ENCODE assay signal across 7 mouse cellular contexts in the genomic region with DNA sequence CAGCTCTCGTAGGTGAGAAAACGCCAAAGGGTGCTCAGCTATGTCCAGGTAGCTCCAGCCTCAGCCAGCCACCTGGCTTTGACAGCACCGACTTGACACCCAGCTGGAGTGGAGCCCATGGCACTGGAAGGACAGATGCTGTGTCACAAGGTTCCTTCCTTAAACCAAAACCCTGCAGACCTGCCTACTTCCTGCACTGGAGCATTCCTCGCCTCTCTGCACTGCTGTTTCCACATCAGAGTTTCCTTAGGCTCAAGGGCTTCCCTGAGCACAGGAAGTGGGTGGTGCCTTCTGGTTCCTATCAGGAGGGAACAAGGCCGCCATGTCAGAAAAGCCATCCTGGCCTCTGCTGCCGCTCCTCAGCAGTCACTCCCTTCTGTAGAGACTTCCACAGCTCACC. TPM values are rescaled to one million over a fixed set of nuclear protein-coding genes. Genes with fewer than 3 reads are reported as not detected.
DNase-seq lines count a peak whose midpoint lies in the region; ATAC-seq and TF ChIP-seq lines count a peak whose summit lies in the region.

No protein-coding gene starts in this region.

- H3K27me3 ChIP-seq in lung, embryonic 14.5 days (ENCODE audit: insufficient read depth, low read length): no peaks in the 10 kb centered on the region
- H3K27me3 ChIP-seq in forebrain, embryonic 12.5 days: no peaks in the 10 kb centered on the region
- no peaks in the 10 kb centered on the region for H3K27me3 ChIP-seq in midbrain, embryonic 16.5 days (ENCODE audit: control insufficient read depth, insufficient read depth, low read depth, low read length)

- H3K4me3 ChIP-seq in ES-E14 (ENCODE audit: insufficient read depth in 1 of 2, low read depth in 1 of 2, low read length in 2 of 2, poor library complexity in 1 of 2, severe bottlenecking in 1 of 2): no peak overlapping the region
- H3K4me3 ChIP-seq in lung, embryonic 14.5 days (ENCODE audit: low read depth, low read length): no peak overlapping the region
- no peak overlapping the region for H3K4me3 ChIP-seq in forebrain, embryonic 12.5 days (replicated peaks)
- no peak overlapping the region for H3K4me3 ChIP-seq in midbrain, embryonic 16.5 days (ENCODE audit: low read depth, low read length)

- no peak for DNase-seq in ES-E14 (ENCODE audit: low read depth, low spot score)
- DNase-seq in adrenal gland, postnatal 14 days: peak; percentile 64
- DNase-seq in lung, embryonic 14.5 days: peak; percentile 71
- no peak for DNase-seq in layer of hippocampus, adult 18-20 months (ENCODE audit: low spot score in 2 of 2)

- H3K4me2 ChIP-seq in lung, embryonic 14.5 days: no peak overlapping the region
- H3K4me2 ChIP-seq in forebrain, embryonic 12.5 days: no peak overlapping the region
- H3K4me2 ChIP-seq in midbrain, embryonic 16.5 days (ENCODE audit: low read length): no peak overlapping the region

- H3K4me1 ChIP-seq in ES-E14 (ENCODE audit: control insufficient read depth in 2 of 2, insufficient read depth in 2 of 2, low read length in 2 of 2, poor library complexity in 1 of 2): peaks cover 38 to 47% of the 10 kb centered on the region in 2 experiments
- H3K4me1 ChIP-seq in lung, embryonic 14.5 days (ENCODE audit: insufficient read depth): peaks cover 33% of the 10 kb centered on the region
- H3K4me1 ChIP-seq in forebrain, embryonic 12.5 days: peaks cover 60% of the 10 kb centered on the region
- H3K4me1 ChIP-seq in midbrain, embryonic 16.5 days (ENCODE audit: control insufficient read depth, insufficient read depth, low read length): peaks cover 31% of the 10 kb centered on the region; the same call in 1 of the 2 replicates

- no peak overlapping the region for H3K9ac ChIP-seq in ES-E14 (ENCODE audit: insufficient read depth, low read depth, low read length, poor library complexity, severe bottlenecking)
- no peak overlapping the region for H3K9ac ChIP-seq in lung, embryonic 14.5 days
- no peak overlapping the region for H3K9ac ChIP-seq in forebrain, embryonic 12.5 days
- H3K9ac ChIP-seq in midbrain, embryonic 16.5 days (ENCODE audit: low read depth, low read length): no peak overlapping the region

- in situ Hi-C loops in ES-E14 (cut with MboI; ENCODE audit: low sequenced_read_pairs in 2 of 2, unreplicated experiment in 2 of 2): no loop called here

- ATAC-seq in hematopoietic stem cell, adult 5-6 weeks (replicated peaks in 1 of 2; ENCODE audit: insufficient read depth in 1 of 2, low FRiP score in 2 of 2, low TSS enrichment in 1 of 2, low read depth in 1 of 2, poor library complexity in 2 of 2, severe bottlenecking in 2 of 2): peak; percentile 75 to 83
- no peak; the same call in 1 of the 2 replicates for ATAC-seq in lung, embryonic 14.5 days (ENCODE audit: insufficient read depth)
- ATAC-seq in forebrain, embryonic 12.5 days (ENCODE audit: low FRiP score): no peak
- no peak for ATAC-seq in midbrain, embryonic 16.5 days

- TF ChIP-seq CTCF in lung, embryonic 14.5 days (IDR thresholded peaks at IDR 0.05; ENCODE audit: low read depth): no peak

- no peaks in the 10 kb centered on the region; the same call in 1 of the 2 replicates for H3K36me3 ChIP-seq in ES-E14 (ENCODE audit: control insufficient read depth, insufficient read depth, low read length, poor library complexity, severe bottlenecking)
- no peaks in the 10 kb centered on the region; the same call in 1 of the 2 replicates for H3K36me3 ChIP-seq in lung, embryonic 14.5 days (ENCODE audit: insufficient read depth)
- H3K36me3 ChIP-seq in forebrain, embryonic 12.5 days (replicated peaks): no peaks in the 10 kb centered on the region
- H3K36me3 ChIP-seq in midbrain, embryonic 16.5 days (ENCODE audit: control insufficient read depth, insufficient read depth, low read length): no peaks in the 10 kb centered on the region

- H3K9me3 ChIP-seq in ES-E14 (ENCODE audit: control insufficient read depth, insufficient read depth, low read depth, low read length): no peaks in the 10 kb centered on the region
- H3K9me3 ChIP-seq in lung, embryonic 14.5 days (ENCODE audit: low read depth, low read length): no peaks in the 10 kb centered on the region
- H3K9me3 ChIP-seq in forebrain, embryonic 12.5 days: no peaks in the 10 kb centered on the region
- no peaks in the 10 kb centered on the region for H3K9me3 ChIP-seq in midbrain, embryonic 16.5 days (replicated peaks; ENCODE audit: control insufficient read depth, low read length, poor library complexity, severe bottlenecking)

- WGBS in lung, embryonic 14.5 days: 57% methylated on average over 6 of the region's 6 CpGs
- 82% methylated on average over 6 of the region's 6 CpGs for WGBS in forebrain, embryonic 12.5 days
- WGBS in midbrain, embryonic 16.5 days: 89% methylated on average over 6 of the region's 6 CpGs

- H3K27ac ChIP-seq in ES-E14 (ENCODE audit: insufficient read depth, low read depth, low read length, poor library complexity, severe bottlenecking): 0 out of 2 replicates have a peak overlapping the region, but pooled peaks have one; percentile 18
- H3K27ac ChIP-seq in lung, embryonic 14.5 days (ENCODE audit: low read depth): peak overlapping the region; percentile 61
- no peak overlapping the region for H3K27ac ChIP-seq in forebrain, embryonic 12.5 days
- no peak overlapping the region for H3K27ac ChIP-seq in midbrain, embryonic 16.5 days (ENCODE audit: low read length)

TF ChIP-seq in ES-E14, 5 proteins besides CTCF, POLR2A, EP300 and RAD21:
- TF ChIP-seq MAFK (IDR thresholded peaks at IDR 0.05; ENCODE audit: insufficient read depth, low read depth, low read length): no peak
- TF ChIP-seq ZNF384 (IDR thresholded peaks at IDR 0.05; ENCODE audit: low read depth, low read length): no peak
- TF ChIP-seq ZC3H11A (IDR thresholded peaks at IDR 0.05; ENCODE audit: borderline replicate concordance, low read depth, low read length): no peak
- no peak for TF ChIP-seq CHD2 (IDR thresholded peaks at IDR 0.05; ENCODE audit: low read depth, low read length)
- no peak for TF ChIP-seq HCFC1 (IDR thresholded peaks at IDR 0.05; ENCODE audit: borderline replicate concordance, insufficient read depth, low read length)

RNA-seq across cellular contexts. Expression of gene Sipa1l2, which starts 51.3 kb away (rescaled TPM):
- total RNA-seq in ES-E14 (2012; rRNA removed): 16.6 and 19.0 TPM in 2 replicates
- total RNA-seq in adrenal gland, postnatal 14 days (2021): 36.6 and 37.9 TPM in 2 replicates
- 0.94 and 2.4 TPM in 2 replicates for total RNA-seq in hematopoietic stem cell, adult 5-6 weeks (2017)
- polyA plus RNA-seq in lung, embryonic 14.5 days (2014; fragmentation: Nextera tagmentation; extraction: Ambion mirVana): 13.2 and 14.2 TPM in 2 replicates
- 33.2 and 37.2 TPM in 2 replicates for polyA plus RNA-seq in forebrain, embryonic 12.5 days (2016; fragmentation: Nextera tagmentation; extraction: Ambion mirVana)
- polyA plus RNA-seq in midbrain, embryonic 16.5 days (2015; fragmentation: Nextera tagmentation; extraction: Ambion mirVana): 21.7 and 26.2 TPM in 2 replicates
- total RNA-seq in layer of hippocampus, adult 18-20 months (2021): 10 to 100 TPM; 62.3 to 68.6 TPM

Comparison
In these comparisons a context has a peak if more than half of its experiments do, and no peak if none do; other contexts are left out.
1. DNase-seq: peak in adrenal gland, postnatal 14 days (single experiment) and lung, embryonic 14.5 days (single experiment); none in ES-E14 (single experiment) and layer of hippocampus, adult 18-20 months (0 of 2).
2. H3K27ac ChIP-seq: peak in ES-E14 (single experiment) and lung, embryonic 14.5 days (single experiment); none in forebrain, embryonic 12.5 days (single experiment) and midbrain, embryonic 16.5 days (single experiment).
3. ATAC-seq: peak in hematopoietic stem cell, adult 5-6 weeks (2 of 2); none in lung, embryonic 14.5 days (single experiment), forebrain, embryonic 12.5 days (single experiment) and midbrain, embryonic 16.5 days (single experiment).